Mouse (Mus musculus) splenic B cell, adult 2 months (primary cell): ENCODE measurements around the gene 1700029J07Rik.

Experiments used
- DNase-seq: peaks from one replicate; pipeline ENCODE4 v3.0.0-alpha.2; 2011; ENCODE audit warnings: low read depth, low spot score
- H3K27me3 ChIP-seq: 2 replicates; pipeline ENCODE4 v1.6.1; 2012; ENCODE audit warnings: mild to moderate bottlenecking, low read length, moderate library complexity, mixed read lengths; ENCODE audit not compliant: control insufficient read depth, poor library complexity, insufficient read depth, severe bottlenecking
- H3K36me3 ChIP-seq: 2 replicates; pipeline ENCODE4 v1.6.1; 2012; ENCODE audit warnings: mild to moderate bottlenecking, low read length, moderate library complexity, mixed read lengths; ENCODE audit not compliant: control insufficient read depth, poor library complexity, insufficient read depth, severe bottlenecking

1700029J07Rik gene

GRCm38 (mm10) chr8:45975126-45975836 is at the start of gene 1700029J07Rik, which contains the start of gene Ufsp2:
Gene 1700029J07Rik, minus strand, starts transcription at chr8:45975252.
Gene Ufsp2, plus strand, starts transcription at chr8:45975528.
- Histone ChIP-seq H3K27me3 (no peaks in the 10 kb centered on the region), H3K36me3 (0 out of 2 replicates have a peak, but pooled peaks cover 5% of the 10 kb centered on the region)
- peak; percentile 99 for DNase-seq

- Histone ChIP-seq H3K36me3 (peaks cover 2% of the 10 kb centered on the region; the same call in 1 of the 2 replicates), H3K27me3 (no peaks in the 10 kb centered on the region)
- DNase-seq, result no peak
Measured at GRCm38 (mm10) chr8:46024392-46024791, 49.3 kb upstream of the 1700029J07Rik start.

- Histone ChIP-seq H3K27me3 (no peaks in the 10 kb centered on the region), H3K36me3 (no peaks in the 10 kb centered on the region)
- DNase-seq, result no peak
Measured at GRCm38 (mm10) chr8:46022758-46023157, 47.7 kb upstream of the 1700029J07Rik start.

- no peak for DNase-seq
- Histone ChIP-seq H3K27me3 (no peaks in the 10 kb centered on the region), H3K36me3 (no peaks in the 10 kb centered on the region)
Measured at GRCm38 (mm10) chr8:46022203-46022602, 47.2 kb upstream of the 1700029J07Rik start.

- no peaks in the 10 kb centered on the region for H3K36me3 ChIP-seq
- DNase-seq, result no peak
- no peaks in the 10 kb centered on the region for H3K27me3 ChIP-seq
Measured at GRCm38 (mm10) chr8:46010746-46011680, 36.0 kb upstream of the 1700029J07Rik start.

GRCm38 (mm10) chr8:46010306-46010705 is 35.3 kb upstream of the 1700029J07Rik start:
- no peaks in the 10 kb centered on the region for H3K36me3 ChIP-seq
- no peaks in the 10 kb centered on the region for H3K27me3 ChIP-seq
- no peak for DNase-seq

GRCm38 (mm10) chr8:46007050-46007672 is 32.1 kb upstream of the 1700029J07Rik start:
- no peaks in the 10 kb centered on the region for H3K27me3 ChIP-seq
- DNase-seq, result no peak
- H3K36me3 ChIP-seq, result no peaks in the 10 kb centered on the region

GRCm38 (mm10) chr8:46005596-46005995 is 30.5 kb upstream of the 1700029J07Rik start, which contains the start of gene Ankrd37:
Gene Ankrd37, minus strand, starts transcription at chr8:46005707.
- no peak for DNase-seq
- H3K27me3 ChIP-seq, result no peaks in the 10 kb centered on the region

GRCm38 (mm10) chr8:45999784-46000705 is 25.0 kb upstream of the 1700029J07Rik start:
- H3K27me3 ChIP-seq, result no peaks in the 10 kb centered on the region
- H3K36me3 ChIP-seq, result peaks cover 7% of the 10 kb centered on the region; the same call in 1 of the 2 replicates
- DNase-seq, result peak; percentile 98

More at GRCm38 (mm10) chr8:46005596-46005995, 30.5 kb upstream of the 1700029J07Rik start, which contains the start of gene Ankrd37:
- H3K36me3 ChIP-seq, result no peaks in the 10 kb centered on the region

GRCm38 (mm10) chr8:45999138-45999783 is 24.2 kb upstream of the 1700029J07Rik start, which contains the start of gene Lrp2bp:
Gene Lrp2bp, plus strand, starts transcription at chr8:45999303.
- Histone ChIP-seq H3K27me3 (no peaks in the 10 kb centered on the region), H3K36me3 (peaks cover 7% of the 10 kb centered on the region; the same call in 1 of the 2 replicates)
- DNase-seq, result peak; percentile 37

GRCm38 (mm10) chr8:45998228-45998627 is 23.2 kb upstream of the 1700029J07Rik start:
- no peaks in the 10 kb centered on the region for H3K27me3 ChIP-seq
- peaks cover 7% of the 10 kb centered on the region; the same call in 1 of the 2 replicates for H3K36me3 ChIP-seq
- DNase-seq, result no peak

- H3K36me3 ChIP-seq, result peaks cover 7% of the 10 kb centered on the region; the same call in 1 of the 2 replicates
- no peak for DNase-seq
- no peaks in the 10 kb centered on the region for H3K27me3 ChIP-seq
Measured at GRCm38 (mm10) chr8:45995576-45995975, 20.5 kb upstream of the 1700029J07Rik start.

GRCm38 (mm10) chr8:45994111-45994510 is 19.1 kb upstream of the 1700029J07Rik start:
- peak; percentile 49 for DNase-seq
- Histone ChIP-seq H3K36me3 (peaks cover 7% of the 10 kb centered on the region; the same call in 1 of the 2 replicates), H3K27me3 (no peaks in the 10 kb centered on the region)
